Mouse (Mus musculus) hindbrain, embryonic 15.5 days (tissue): ENCODE data around the gene Jarid2. TPM values are rescaled to one million over a fixed set of nuclear protein-coding genes. Genes with fewer than 3 reads are reported as not detected.

Experiments used
- ATAC-seq: fragments of 200-750 bp; cut with Nextera tagmentation; 2 replicates; pipeline ENCODE4 v1.8.0; 2017; ENCODE audit warnings: low read depth, moderate number of reproducible peaks, moderate TSS enrichment; ENCODE audit not compliant: low FRiP score
- H3K27ac ChIP-seq: fragments of 300-500 bp; sonication (generic); replicated peaks from 2 replicates; pipeline ENCODE4 v1.5.1; 2015; ENCODE audit warnings: mild to moderate bottlenecking, inconsistent platforms
- H3K27me3 ChIP-seq: fragments of 300-500 bp; sonication (generic); 2 replicates; pipeline ENCODE4 v1.6.1; 2015; ENCODE audit warnings: control low read depth, inconsistent platforms
- H3K36me3 ChIP-seq: fragments of 300-500 bp; sonication (generic); 2 replicates; pipeline ENCODE4 v1.6.1; 2015; ENCODE audit warnings: control low read depth, inconsistent platforms
- H3K4me1 ChIP-seq: fragments of 300-500 bp; sonication (generic); replicated peaks from 2 replicates; pipeline ENCODE4 v1.6.1; 2015; ENCODE audit warnings: control low read depth, inconsistent platforms
- H3K4me2 ChIP-seq: fragments of 300-500 bp; sonication (generic); 2 replicates; pipeline ENCODE4 v1.6.1; 2015; ENCODE audit warnings: moderate library complexity, mild to moderate bottlenecking, inconsistent platforms
- H3K4me3 ChIP-seq: fragments of 300-500 bp; sonication (generic); 2 replicates; pipeline ENCODE4 v1.5.1; 2015; ENCODE audit warnings: mild to moderate bottlenecking, inconsistent platforms
- H3K9ac ChIP-seq: fragments of 300-500 bp; sonication (generic); 2 replicates; pipeline ENCODE4 v1.6.1; 2015; ENCODE audit warnings: inconsistent platforms
- H3K9me3 ChIP-seq: fragments of 300-500 bp; sonication (generic); 2 replicates; pipeline ENCODE4 v1.6.1; 2016; ENCODE audit warnings: control low read depth, inconsistent platforms
- WGBS: fragments of 180-500 bp; shearing (Covaris S2); methylation state at CpG from one replicate; pipeline ENCODE4 v1.1.7; 2015; 5-methylcytosine and 5-hydroxymethylcytosine counted together
- polyA plus RNA-seq: library from polyadenylated mRNA; unstranded; fragments of >200 nt; fragmentation: Nextera tagmentation; extraction: Ambion mirVana; gene quantifications from 2 replicates; pipeline ENCODE4 v1.2.1, GENCODE M21; 2015

The Jarid2 gene
- polyA plus RNA-seq, 1 experiment from 2014 or later, result 38.3 TPM

- WGBS, result under 1% methylated on average over 16 of the region's 16 CpGs
- Histone ChIP-seq H3K4me1 (peaks cover 31% of the 10 kb centered on the region), H3K36me3 (no peaks in the 10 kb centered on the region), H3K4me2 (peak overlapping the region; percentile 91), H3K9me3 (no peaks in the 10 kb centered on the region), H3K9ac (peak overlapping the region; percentile 83), H3K27me3 (no peaks in the 10 kb centered on the region), H3K27ac (0 out of 2 replicates have a peak overlapping the region, but pooled peaks have one; percentile 18), H3K4me3 (peak overlapping the region; percentile 93)
- ATAC-seq, result no peak
Measured at GRCm38 (mm10) chr13:44731727-44732441, 2.6 kb downstream of the Jarid2 start.

- H3K9me3 ChIP-seq, result no peaks in the 10 kb centered on the region
- H3K36me3 ChIP-seq, result no peaks in the 10 kb centered on the region
- H3K9ac ChIP-seq, result peak overlapping the region; percentile 83
- ATAC-seq, result no peak
- H3K4me2 ChIP-seq, result peak overlapping the region; percentile 91
- 1% methylated on average over 7 of the region's 7 CpGs for WGBS
- H3K4me1 ChIP-seq, result peaks cover 36% of the 10 kb centered on the region
- H3K27me3 ChIP-seq, result no peaks in the 10 kb centered on the region
- peak overlapping the region; percentile 93 for H3K4me3 ChIP-seq
- peak overlapping the region; percentile 71; the same call in 1 of the 2 replicates for H3K27ac ChIP-seq
Measured at GRCm38 (mm10) chr13:44732442-44732974, 3.2 kb downstream of the Jarid2 start.

GRCm38 (mm10) chr13:44733036-44733372 is 3.7 kb downstream of the Jarid2 start:
- H3K27me3 ChIP-seq, result no peaks in the 10 kb centered on the region
- H3K36me3 ChIP-seq, result no peaks in the 10 kb centered on the region
- peak overlapping the region; percentile 71 for H3K27ac ChIP-seq
- no peaks in the 10 kb centered on the region for H3K9me3 ChIP-seq
- H3K4me2 ChIP-seq, result peak overlapping the region; percentile 91
- peak overlapping the region; percentile 93 for H3K4me3 ChIP-seq
- H3K9ac ChIP-seq, result peak overlapping the region; percentile 83
- no peak for ATAC-seq
- 0% methylated on average over 13 of the region's 13 CpGs for WGBS
- H3K4me1 ChIP-seq, result peaks cover 38% of the 10 kb centered on the region

GRCm38 (mm10) chr13:44733373-44734111 is 4.3 kb downstream of the Jarid2 start:
- Histone ChIP-seq H3K4me1 (peaks cover 38% of the 10 kb centered on the region), H3K36me3 (no peaks in the 10 kb centered on the region)
- WGBS, result under 1% methylated on average over 59 of the region's 71 CpGs

GRCm38 (mm10) chr13:44734441-44734840 is 5.2 kb downstream of the Jarid2 start:
- Histone ChIP-seq H3K9ac (no peak overlapping the region), H3K9me3 (no peaks in the 10 kb centered on the region), H3K27me3 (no peaks in the 10 kb centered on the region), H3K36me3 (no peaks in the 10 kb centered on the region), H3K4me1 (peaks cover 34% of the 10 kb centered on the region), H3K4me3 (peak overlapping the region; percentile 93), H3K4me2 (peak overlapping the region; percentile 91), H3K27ac (peak overlapping the region; percentile 71)
- ATAC-seq, result no peak
- WGBS, result 55% methylated on average over 5 of the region's 5 CpGs

More at GRCm38 (mm10) chr13:44733373-44734111, 4.3 kb downstream of the Jarid2 start:
- Histone ChIP-seq H3K9me3 (no peaks in the 10 kb centered on the region), H3K27me3 (no peaks in the 10 kb centered on the region), H3K4me3 (peak overlapping the region; percentile 93), H3K27ac (peak overlapping the region; percentile 71), H3K4me2 (peak overlapping the region; percentile 91), H3K9ac (peak overlapping the region; percentile 83)
- peak; percentile 17; the same call in 1 of the 2 replicates for ATAC-seq

GRCm38 (mm10) chr13:44735088-44735690 is 5.9 kb downstream of the Jarid2 start:
- Histone ChIP-seq H3K36me3 (no peaks in the 10 kb centered on the region), H3K27ac (no peak overlapping the region), H3K9me3 (no peaks in the 10 kb centered on the region), H3K27me3 (no peaks in the 10 kb centered on the region), H3K9ac (no peak overlapping the region), H3K4me1 (peaks cover 32% of the 10 kb centered on the region), H3K4me2 (peak overlapping the region; percentile 91), H3K4me3 (peak overlapping the region; percentile 93; the same call in 1 of the 2 replicates)
- 55% methylated on average over 1 of the region's 1 CpGs for WGBS
- ATAC-seq, result no peak

- H3K9ac ChIP-seq, result no peak overlapping the region
- H3K4me2 ChIP-seq, result no peak overlapping the region
- WGBS, result 61% methylated on average over 1 of the region's 1 CpGs
- peaks cover 31% of the 10 kb centered on the region for H3K4me1 ChIP-seq
- H3K27ac ChIP-seq, result no peak overlapping the region
- H3K36me3 ChIP-seq, result no peaks in the 10 kb centered on the region
- no peak overlapping the region for H3K4me3 ChIP-seq
- no peak for ATAC-seq
- no peaks in the 10 kb centered on the region for H3K9me3 ChIP-seq
- no peaks in the 10 kb centered on the region for H3K27me3 ChIP-seq
Measured at GRCm38 (mm10) chr13:44737297-44737696, 8.0 kb downstream of the Jarid2 start.

- Histone ChIP-seq H3K27me3 (no peaks in the 10 kb centered on the region), H3K9ac (no peak overlapping the region), H3K4me1 (peaks cover 67% of the 10 kb centered on the region), H3K27ac (peak overlapping the region; percentile 28; the same call in 1 of the 2 replicates), H3K4me3 (no peak overlapping the region), H3K9me3 (no peaks in the 10 kb centered on the region), H3K36me3 (no peaks in the 10 kb centered on the region), H3K4me2 (no peak overlapping the region)
- WGBS, result 14% methylated on average over 3 of the region's 3 CpGs
- ATAC-seq, result peak; percentile 86
Measured at GRCm38 (mm10) chr13:44751780-44752179, 22.5 kb downstream of the Jarid2 start.

- no peak overlapping the region for H3K9ac ChIP-seq
- WGBS, result 80% methylated on average over 2 of the region's 2 CpGs
- no peaks in the 10 kb centered on the region for H3K9me3 ChIP-seq
- H3K27me3 ChIP-seq, result no peaks in the 10 kb centered on the region
- ATAC-seq, result no peak
- no peak overlapping the region for H3K4me2 ChIP-seq
- no peaks in the 10 kb centered on the region for H3K36me3 ChIP-seq
- H3K27ac ChIP-seq, result no peak overlapping the region
- peaks cover 57% of the 10 kb centered on the region for H3K4me1 ChIP-seq
- no peak overlapping the region for H3K4me3 ChIP-seq
Measured at GRCm38 (mm10) chr13:44753206-44753605, 23.9 kb downstream of the Jarid2 start.

- no peak for ATAC-seq
- H3K9ac ChIP-seq, result no peak overlapping the region
- 6% methylated on average over 5 of the region's 5 CpGs for WGBS
- peak overlapping the region; percentile 20; the same call in 1 of the 2 replicates for H3K4me2 ChIP-seq
- H3K27me3 ChIP-seq, result no peaks in the 10 kb centered on the region
- peak overlapping the region; percentile 49 for H3K27ac ChIP-seq
- H3K4me3 ChIP-seq, result no peak overlapping the region
- no peaks in the 10 kb centered on the region for H3K36me3 ChIP-seq
- H3K9me3 ChIP-seq, result no peaks in the 10 kb centered on the region
- H3K4me1 ChIP-seq, result peaks cover 50% of the 10 kb centered on the region
Measured at GRCm38 (mm10) chr13:44755434-44755833, 26.2 kb downstream of the Jarid2 start.

- Histone ChIP-seq H3K4me3 (no peak overlapping the region), H3K4me1 (peaks cover 23% of the 10 kb centered on the region), H3K27ac (no peak overlapping the region), H3K9me3 (no peaks in the 10 kb centered on the region), H3K4me2 (no peak overlapping the region), H3K9ac (no peak overlapping the region), H3K36me3 (no peaks in the 10 kb centered on the region), H3K27me3 (no peaks in the 10 kb centered on the region)
- 86% methylated on average over 1 of the region's 1 CpGs for WGBS
- ATAC-seq, result no peak
Measured at GRCm38 (mm10) chr13:44758750-44759149, 29.5 kb downstream of the Jarid2 start.

- no peak overlapping the region for H3K27ac ChIP-seq
- H3K4me1 ChIP-seq, result peaks cover 9% of the 10 kb centered on the region
- no peaks in the 10 kb centered on the region for H3K9me3 ChIP-seq
- no peak overlapping the region for H3K9ac ChIP-seq
- H3K36me3 ChIP-seq, result no peaks in the 10 kb centered on the region
- no peak overlapping the region for H3K4me2 ChIP-seq
- WGBS, result 98% methylated on average over 1 of the region's 1 CpGs
- ATAC-seq, result no peak
- no peak overlapping the region for H3K4me3 ChIP-seq
- no peaks in the 10 kb centered on the region for H3K27me3 ChIP-seq
Measured at GRCm38 (mm10) chr13:44760761-44761160, 31.5 kb downstream of the Jarid2 start.
